In genomic region chr1:152520798-152521575, GRCm38 (mm10) we compare ENCODE assay signal across 8 mouse cellular contexts.
A peak's percentile ranks its signal among the peaks of the same experiment; 100 is the strongest.
DNase-seq lines count a peak whose midpoint lies in the region; ATAC-seq and TF ChIP-seq lines count a peak whose summit lies in the region.

No protein-coding gene starts in this region.

- H3K27ac ChIP-seq in embryonic fibroblast, embryonic 13.5 days (ENCODE audit: insufficient read depth, low read length), result no peak overlapping the region
- no peak overlapping the region for H3K27ac ChIP-seq in liver, embryonic 11.5 days (ENCODE audit: low read depth, low read length)
- no peak overlapping the region for H3K27ac ChIP-seq in olfactory bulb, adult 2 months (ENCODE audit: insufficient read depth, low read depth, low read length)

- no peak overlapping the region for H3K9ac ChIP-seq in liver, embryonic 11.5 days (ENCODE audit: low read depth, low read length)

- H3K9me3 ChIP-seq in liver, embryonic 11.5 days (ENCODE audit: control insufficient read depth, low read length), result no peaks in the 10 kb centered on the region

- H3K36me3 ChIP-seq in liver, embryonic 11.5 days (ENCODE audit: control insufficient read depth, insufficient read depth, low read length), result peaks cover 3% of the 10 kb centered on the region; the same call in 1 of the 2 replicates

- H3K4me3 ChIP-seq in embryonic fibroblast, embryonic 13.5 days (ENCODE audit: insufficient read depth, low read length), result no peak overlapping the region
- no peak overlapping the region for H3K4me3 ChIP-seq in liver, embryonic 11.5 days (ENCODE audit: low read depth, low read length)
- H3K4me3 ChIP-seq in olfactory bulb, adult 2 months (ENCODE audit: insufficient read depth, low read depth, low read length), result no peak overlapping the region

- 75% methylated on average over 16 of the region's 16 CpGs for WGBS in liver, embryonic 11.5 days
- WGBS in olfactory bulb, adult 2 months, result 80% methylated on average over 16 of the region's 16 CpGs

- TF ChIP-seq POLR2A in embryonic fibroblast, embryonic 13.5 days (IDR thresholded peaks at IDR 0.05; ENCODE audit: low read depth, low read length), result no peak
- TF ChIP-seq POLR2A in olfactory bulb, adult 2 months (IDR thresholded peaks at IDR 0.05; ENCODE audit: insufficient read depth, low read depth, low read length), result no peak

- H3K4me2 ChIP-seq in liver, embryonic 11.5 days, result no peak overlapping the region

- peak; percentile 61; the same call in 1 of the 2 replicates for TF ChIP-seq CTCF in embryonic fibroblast, embryonic 13.5 days (IDR thresholded peaks at IDR 0.05; ENCODE audit: borderline replicate concordance, insufficient read depth, low read length)
- 0 out of 2 replicates have a peak, but pooled peaks have one; percentile 18 for TF ChIP-seq CTCF in olfactory bulb, adult 2 months (IDR thresholded peaks at IDR 0.05; ENCODE audit: insufficient read depth, low read depth, low read length)

- no peaks in the 10 kb centered on the region for H3K27me3 ChIP-seq in liver, embryonic 11.5 days (replicated peaks; ENCODE audit: control insufficient read depth, insufficient read depth, low read length)

- peak; percentile 41; the same call in 1 of the 2 replicates for ATAC-seq in liver, embryonic 11.5 days (replicated peaks; ENCODE audit: low FRiP score)
- no peak for ATAC-seq in inflammation-experienced regulatory T-cells, adult 6 months

- peak; percentile 66 to 70 for DNase-seq in right cerebral cortex, adult 2 months (ENCODE audit: low spot score in 2 of 2)
- DNase-seq in right cerebral cortex, postnatal 36 days (ENCODE audit: low spot score in 2 of 2), result no peak
- DNase-seq in adrenal gland, postnatal 10 days, result peak; percentile 75
- peak; percentile 50 for DNase-seq in induced T-regulatory cell, adult 2 months (ENCODE audit: low read depth)
- DNase-seq in liver, embryonic 11.5 days (ENCODE audit: low spot score), result peak; percentile 54

- peaks cover 11% of the 10 kb centered on the region for H3K4me1 ChIP-seq in embryonic fibroblast, embryonic 13.5 days (ENCODE audit: control insufficient read depth, insufficient read depth, low read length)
- peaks cover 2% of the 10 kb centered on the region; the same call in 1 of the 2 replicates for H3K4me1 ChIP-seq in liver, embryonic 11.5 days (replicated peaks; ENCODE audit: control insufficient read depth, insufficient read depth, low read length)
- peaks cover 20% of the 10 kb centered on the region for H3K4me1 ChIP-seq in olfactory bulb, adult 2 months (ENCODE audit: control insufficient read depth, insufficient read depth, low read length)

Comparison
In these comparisons a context has a peak if more than half of its experiments do, and no peak if none do; other contexts are left out.
1. DNase-seq: peak in right cerebral cortex, adult 2 months (2 of 2), adrenal gland, postnatal 10 days (single experiment), induced T-regulatory cell, adult 2 months (single experiment) and liver, embryonic 11.5 days (single experiment); none in right cerebral cortex, postnatal 36 days (0 of 2).